Mouse (Mus musculus) embryonic facial prominence, embryonic 13.5 days (tissue): ENCODE measurements around the gene Tnni3. TPM values are rescaled to one million over a fixed set of nuclear protein-coding genes. Genes with fewer than 3 reads are reported as not detected.
"Not testable (repeated sequence)": the region's sequence is repeated elsewhere in the genome, so short reads cannot be mapped to it uniquely, and the experiment has no call there.

Experiments used
- ATAC-seq: fragments of 200-750 bp; cut with Nextera tagmentation; 2 replicates; pipeline ENCODE4 v1.8.0; 2017; ENCODE audit warnings: low read depth; ENCODE audit not compliant: insufficient number of reproducible peaks, insufficient read depth, low FRiP score, low TSS enrichment
- H3K27ac ChIP-seq: fragments of 300-500 bp; sonication (generic); 2 replicates; pipeline ENCODE4 v1.5.1; 2015; ENCODE audit warnings: moderate library complexity, mild to moderate bottlenecking, inconsistent platforms
- H3K27me3 ChIP-seq: fragments of 300-500 bp; sonication (generic); 2 replicates; pipeline ENCODE4 v1.6.1; 2015; ENCODE audit warnings: mild to moderate bottlenecking, inconsistent platforms
- H3K36me3 ChIP-seq: fragments of 300-500 bp; sonication (generic); 2 replicates; pipeline ENCODE4 v1.6.1; 2015; ENCODE audit warnings: mild to moderate bottlenecking, inconsistent platforms
- H3K4me1 ChIP-seq: fragments of 300-500 bp; sonication (generic); 2 replicates; pipeline ENCODE4 v1.6.1; 2015; ENCODE audit warnings: inconsistent platforms
- H3K4me2 ChIP-seq: fragments of 300-500 bp; sonication (generic); 2 replicates; pipeline ENCODE4 v1.6.1; 2015; ENCODE audit warnings: moderate library complexity, mild to moderate bottlenecking, inconsistent platforms
- H3K4me3 ChIP-seq: fragments of 300-500 bp; sonication (generic); 2 replicates; pipeline ENCODE4 v1.5.1; 2015; ENCODE audit warnings: mild to moderate bottlenecking, inconsistent platforms
- H3K9ac ChIP-seq: fragments of 300-500 bp; sonication (generic); 2 replicates; pipeline ENCODE4 v1.6.1; 2015; ENCODE audit warnings: mild to moderate bottlenecking, inconsistent platforms
- H3K9me3 ChIP-seq: fragments of 300-500 bp; sonication (generic); 2 replicates; pipeline ENCODE4 v1.6.1; 2016; ENCODE audit warnings: inconsistent platforms
- WGBS: fragments of 180-500 bp; shearing (Covaris S2); methylation state at CpG from one replicate; pipeline ENCODE4 v1.1.7; 2015; ENCODE audit warnings: mixed read lengths; 5-methylcytosine and 5-hydroxymethylcytosine counted together
- polyA plus RNA-seq: library from polyadenylated mRNA; unstranded; fragments of >200 nt; fragmentation: Nextera tagmentation; extraction: Ambion mirVana; gene quantifications from 2 replicates; pipeline ENCODE4 v1.2.1, GENCODE M21; 2015

Tnni3 gene
- 4.7 and 11.8 TPM in 2 replicates for polyA plus RNA-seq

- H3K9me3 ChIP-seq, H3K9ac ChIP-seq, H3K4me2 ChIP-seq, H3K4me3 ChIP-seq, ATAC-seq, H3K36me3 ChIP-seq, H3K27ac ChIP-seq: not testable (repeated sequence)
- Histone ChIP-seq H3K4me1 (peaks cover 25% of the 10 kb centered on the region), H3K27me3 (peaks cover 19% of the 10 kb centered on the region; the same call in 1 of the 2 replicates)
- 69% methylated on average over 15 of the region's 15 CpGs for whole genome bisulfite sequencing
These were observed at the start of gene Tnni3 for GRCm38 (mm10) chr7:4524212-4524922. Gene Tnni3, minus strand, starts transcription at chr7:4524229.

DNA sequence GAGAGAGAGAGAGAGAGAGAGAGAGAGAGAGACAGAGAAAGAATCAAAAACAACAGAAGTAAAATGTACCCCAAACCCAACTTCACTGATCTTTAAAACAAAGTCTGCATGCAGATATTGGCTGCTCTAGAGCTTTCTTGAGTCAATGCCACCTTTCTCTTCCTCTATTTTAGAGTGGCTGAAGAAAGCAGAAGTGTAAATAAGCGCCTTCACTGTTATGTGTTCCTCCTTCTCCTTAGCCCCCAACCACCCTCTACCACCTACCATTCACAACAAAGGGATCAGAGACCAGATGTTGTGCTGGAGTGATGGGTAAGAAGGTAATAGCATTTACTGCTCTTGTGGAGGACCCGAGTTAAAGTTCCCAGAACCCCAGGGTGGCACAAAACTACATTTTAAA lies 48.3 kb upstream of the Tnni3 start:
- H3K4me1 ChIP-seq, H3K36me3 ChIP-seq, H3K27ac ChIP-seq, H3K4me2 ChIP-seq, H3K4me3 ChIP-seq, H3K9ac ChIP-seq, H3K9me3 ChIP-seq, ATAC-seq, H3K27me3 ChIP-seq: not testable (repeated sequence)
- WGBS, result 60% methylated on average over 2 of the region's 2 CpGs

GRCm38 (mm10) chr7:4562660-4563059 lies 38.6 kb upstream of the Tnni3 start:
- H3K9me3 ChIP-seq, result no peaks in the 10 kb centered on the region; the same call in 1 of the 2 replicates
- no peak overlapping the region for H3K9ac ChIP-seq
- no peak overlapping the region for H3K27ac ChIP-seq
- H3K36me3 ChIP-seq, result no peaks in the 10 kb centered on the region
- WGBS, result 89% methylated on average over 3 of the region's 3 CpGs
- no peaks in the 10 kb centered on the region for H3K27me3 ChIP-seq
- no peak overlapping the region for H3K4me2 ChIP-seq
- no peak overlapping the region for H3K4me3 ChIP-seq
- no peaks in the 10 kb centered on the region for H3K4me1 ChIP-seq
- no peak for ATAC-seq

DNA sequence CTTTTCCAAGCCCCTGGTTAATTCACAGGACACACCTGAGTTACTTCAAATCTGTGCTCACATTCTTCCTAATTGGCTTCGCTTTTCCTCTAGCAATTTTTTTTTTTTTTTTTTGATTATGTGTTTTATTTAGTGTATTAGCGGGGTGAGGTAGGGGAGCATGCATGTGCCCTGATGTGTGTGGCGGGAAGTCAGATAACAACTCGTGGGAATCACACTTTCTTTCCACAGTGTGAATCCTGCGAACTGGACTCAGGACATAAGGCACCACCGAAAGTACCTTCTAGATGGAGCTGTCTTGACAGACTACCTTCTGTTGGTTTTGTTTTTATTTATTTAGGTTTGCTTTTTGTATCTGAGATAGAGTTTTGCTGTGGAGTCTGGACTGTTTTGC lies 33.1 kb upstream of the Tnni3 start:
- WGBS, result 69% methylated on average over 6 of the region's 6 CpGs
- ATAC-seq, result no peak

GRCm38 (mm10) chr7:4556256-4557166 lies 32.5 kb upstream of the Tnni3 start:
- Histone ChIP-seq H3K4me3 (no peak overlapping the region), H3K36me3 (no peaks in the 10 kb centered on the region), H3K27me3 (peaks cover 5% of the 10 kb centered on the region), H3K27ac (no peak overlapping the region), H3K9me3 (no peaks in the 10 kb centered on the region; the same call in 1 of the 2 replicates), H3K4me1 (no peaks in the 10 kb centered on the region), H3K9ac (no peak overlapping the region), H3K4me2 (no peak overlapping the region)
- WGBS, result 22% methylated on average over 15 of the region's 15 CpGs
- peak; percentile 84 for ATAC-seq

More for the DNA sequence above, 33.1 kb upstream of the Tnni3 start:
- no peaks in the 10 kb centered on the region for H3K4me1 ChIP-seq
- no peaks in the 10 kb centered on the region; the same call in 1 of the 2 replicates for H3K9me3 ChIP-seq
- no peak overlapping the region for H3K27ac ChIP-seq
- no peak overlapping the region for H3K9ac ChIP-seq
- no peak overlapping the region for H3K4me3 ChIP-seq
- peaks cover 5% of the 10 kb centered on the region for H3K27me3 ChIP-seq
- H3K4me2 ChIP-seq, result no peak overlapping the region
- no peaks in the 10 kb centered on the region for H3K36me3 ChIP-seq

GRCm38 (mm10) chr7:4547221-4547641 lies 23.2 kb upstream of the Tnni3 start, which contains the start of gene Syt5:
Gene Syt5, minus strand, starts transcription at chr7:4547541.
- ATAC-seq, result peak; percentile 59; the same call in 1 of the 2 replicates
- Histone ChIP-seq H3K4me3 (peak within 1 kb of the TSS; percentile 39), H3K36me3 (no peaks in the 10 kb centered on the region), H3K27me3 (peaks cover 17% of the 10 kb centered on the region), H3K9me3 (no peaks in the 10 kb centered on the region), H3K4me1 (peaks cover 15% of the 10 kb centered on the region), H3K27ac (no peak within 1 kb of the TSS), H3K4me2 (peak within 1 kb of the TSS; percentile 77), H3K9ac (peak within 1 kb of the TSS; percentile 52)
- 8% methylated on average over 33 of the region's 33 CpGs for WGBS

DNA sequence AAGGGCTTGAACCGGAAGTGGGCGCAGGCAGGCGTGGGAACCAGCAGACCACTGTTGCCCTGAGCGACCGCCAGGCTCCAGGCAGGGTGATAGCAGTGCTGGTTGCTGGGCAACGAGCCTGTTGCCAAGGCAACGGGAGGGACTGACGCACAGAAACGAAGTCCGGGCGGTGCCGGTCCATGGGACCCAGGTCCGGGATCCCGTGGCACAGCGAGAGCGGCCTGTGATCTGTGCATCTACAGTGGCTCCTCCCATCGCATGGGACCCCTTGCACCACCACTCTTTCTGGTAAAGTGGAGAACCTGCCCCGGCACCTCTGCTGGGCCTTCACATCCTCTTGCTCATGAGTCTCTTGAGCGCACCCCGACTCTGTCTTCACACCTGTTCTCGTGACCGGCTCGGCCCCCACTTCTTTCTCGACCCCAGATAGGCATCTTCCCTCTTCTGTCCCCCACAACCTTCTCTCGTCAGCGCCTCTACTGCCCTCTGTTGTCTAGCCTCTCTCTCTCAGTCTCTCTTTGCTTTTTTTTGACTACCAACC lies 22.6 kb upstream of the Tnni3 start:
- H3K4me2 ChIP-seq, result peak overlapping the region; percentile 77
- H3K27me3 ChIP-seq, result peaks cover 17% of the 10 kb centered on the region
- ATAC-seq, result peak; percentile 33; the same call in 1 of the 2 replicates
- WGBS, result 4% methylated on average over 26 of the region's 26 CpGs
- peak overlapping the region; percentile 39 for H3K4me3 ChIP-seq
- H3K9me3 ChIP-seq, result no peaks in the 10 kb centered on the region
- peaks cover 15% of the 10 kb centered on the region for H3K4me1 ChIP-seq
- no peak overlapping the region for H3K27ac ChIP-seq
- H3K36me3 ChIP-seq, result no peaks in the 10 kb centered on the region
- peak overlapping the region; percentile 52 for H3K9ac ChIP-seq

DNA sequence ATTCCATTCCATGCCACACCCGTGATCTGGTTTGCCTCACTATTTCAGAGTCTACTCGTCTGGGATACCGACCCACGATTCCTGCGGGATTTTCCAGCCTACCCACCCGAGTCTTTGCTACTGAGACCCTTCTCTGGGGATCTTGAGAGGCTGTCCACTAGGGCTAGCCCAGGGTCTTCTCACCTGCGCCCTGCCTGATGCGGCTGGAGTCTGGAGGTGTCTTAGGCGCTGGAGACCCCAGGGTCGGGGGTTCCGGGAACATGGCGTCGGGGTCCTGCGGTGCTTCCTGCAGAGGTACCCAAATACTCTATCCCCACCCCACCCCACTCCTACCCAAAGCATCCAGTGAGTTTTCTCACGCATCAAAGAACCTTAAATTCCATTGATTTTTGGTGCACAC lies 22.0 kb upstream of the Tnni3 start:
- Histone ChIP-seq H3K9ac (no peak overlapping the region; the same call in 1 of the 2 replicates), H3K27me3 (peaks cover 17% of the 10 kb centered on the region), H3K36me3 (no peaks in the 10 kb centered on the region), H3K9me3 (no peaks in the 10 kb centered on the region), H3K4me1 (peaks cover 15% of the 10 kb centered on the region), H3K27ac (no peak overlapping the region), H3K4me3 (no peak overlapping the region), H3K4me2 (peak overlapping the region; percentile 77)
- ATAC-seq, result no peak
- 72% methylated on average over 15 of the region's 15 CpGs for WGBS

- no peak for ATAC-seq
These were observed 18.0 kb upstream of the Tnni3 start for GRCm38 (mm10) chr7:4542013-4542412.

DNA sequence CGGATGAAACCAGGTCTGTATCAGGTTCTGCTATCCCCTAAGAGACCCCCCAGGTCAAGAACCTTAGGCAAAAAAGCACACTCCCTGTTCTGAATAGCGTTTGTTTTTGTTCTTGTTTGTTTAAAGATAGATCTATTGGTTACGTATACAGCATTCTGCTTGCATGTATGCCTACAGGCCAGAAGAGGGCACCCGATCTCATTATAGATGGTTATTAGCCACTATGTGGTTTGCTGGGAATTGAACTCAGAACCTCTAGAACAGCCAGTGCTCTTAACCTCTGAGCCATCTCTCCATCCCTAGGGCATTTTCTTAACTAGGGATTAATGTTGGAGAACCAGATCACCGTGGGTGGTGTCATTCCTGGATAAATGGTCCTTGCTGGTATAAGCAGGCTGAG lies 17.3 kb upstream of the Tnni3 start:
- no peak overlapping the region for H3K4me3 ChIP-seq
- no peak overlapping the region for H3K4me2 ChIP-seq
- H3K27me3 ChIP-seq, result peaks cover 2% of the 10 kb centered on the region
- H3K27ac ChIP-seq, result no peak overlapping the region
- no peaks in the 10 kb centered on the region for H3K36me3 ChIP-seq
- no peaks in the 10 kb centered on the region for H3K9me3 ChIP-seq
- peaks cover 4% of the 10 kb centered on the region; the same call in 1 of the 2 replicates for H3K4me1 ChIP-seq
- WGBS, result 63% methylated on average over 5 of the region's 5 CpGs
- no peak for ATAC-seq
- no peak overlapping the region for H3K9ac ChIP-seq

More at GRCm38 (mm10) chr7:4542013-4542412, 18.0 kb upstream of the Tnni3 start:
- H3K27ac ChIP-seq, result no peak overlapping the region
- H3K36me3 ChIP-seq, result no peaks in the 10 kb centered on the region
- H3K4me1 ChIP-seq, result peaks cover 10% of the 10 kb centered on the region
- no peak overlapping the region for H3K4me3 ChIP-seq
- peaks cover 8% of the 10 kb centered on the region for H3K27me3 ChIP-seq
- H3K9ac ChIP-seq, result no peak overlapping the region
- H3K4me2 ChIP-seq, result no peak overlapping the region
- 42% methylated on average over 17 of the region's 17 CpGs for WGBS
- H3K9me3 ChIP-seq, result no peaks in the 10 kb centered on the region

GRCm38 (mm10) chr7:4539019-4539418 lies 15.0 kb upstream of the Tnni3 start:
- Histone ChIP-seq H3K4me3 (no peak overlapping the region), H3K36me3 (no peaks in the 10 kb centered on the region), H3K9ac (no peak overlapping the region), H3K9me3 (no peaks in the 10 kb centered on the region), H3K27me3 (no peaks in the 10 kb centered on the region; the same call in 1 of the 2 replicates), H3K4me1 (no peaks in the 10 kb centered on the region), H3K4me2 (no peak overlapping the region), H3K27ac (no peak overlapping the region)
- ATAC-seq, result peak; percentile 48; the same call in 1 of the 2 replicates
- WGBS, result 73% methylated on average over 2 of the region's 2 CpGs
